Mouse (Mus musculus): ENCODE measurements around the gene Afap1l2.

Afap1l2 gene

GRCm38 (mm10) chr19:56873816-56874600 lies 134.0 kb downstream of the Afap1l2 start, which contains the start of gene Vwa2:
TSS of gene Vwa2 (plus strand) at chr19:56874249.
- peak; percentile 52 to 65 for DNase-seq

- DNase-seq: no peak
Observed at GRCm38 (mm10) chr19:56867701-56868100, 140.3 kb downstream of the Afap1l2 start.
